25 mouse cellular contexts compared by ENCODE assay signal in genomic region chr13:80544951-80545350, GRCm38 (mm10).
DNase-seq lines count a peak whose midpoint lies in the region; ATAC-seq and TF ChIP-seq lines count a peak whose summit lies in the region.
"Had no signal": no experiment of that assay in that cellular context is flagged by ENCODE, and none has a peak within 500 bp of the region (broad histone marks: within the 10 kb centered on the region; RNA-seq: fewer than 3 reads in every experiment).

No protein-coding gene starts in this region.

- no peak for TF ChIP-seq CTCF in stomach, postnatal 0 days (IDR thresholded peaks at IDR 0.05; ENCODE audit: low read depth)

- no peak for ATAC-seq in heart, embryonic 13.5 days (ENCODE audit: extremely low read depth, insufficient number of reproducible peaks, low FRiP score, low TSS enrichment)
- no peak for ATAC-seq in heart, embryonic 11.5 days (replicated peaks; ENCODE audit: insufficient number of reproducible peaks, low FRiP score, low TSS enrichment)
- peak; percentile 50; the same call in 1 of the 2 replicates for ATAC-seq in intestine, embryonic 16.5 days
- ATAC-seq in intestine, embryonic 15.5 days, result no peak
- ATAC-seq in stomach, postnatal 0 days (ENCODE audit: low FRiP score, low TSS enrichment), result 0 out of 2 replicates have a peak, but pooled peaks have one; percentile 38
- ATAC-seq: forebrain, embryonic 14.5 days; forebrain, postnatal 0 days; Patski had no signal

- no peak overlapping the region for H3K4me3 ChIP-seq in heart, embryonic 13.5 days
- H3K4me3 ChIP-seq in heart, embryonic 11.5 days (ENCODE audit: low read depth, low read length), result no peak overlapping the region
- no peak overlapping the region for H3K4me3 ChIP-seq in intestine, embryonic 16.5 days (ENCODE audit: low read length)
- no peak overlapping the region for H3K4me3 ChIP-seq in intestine, embryonic 15.5 days (replicated peaks)
- no peak overlapping the region for H3K4me3 ChIP-seq in stomach, postnatal 0 days (ENCODE audit: low read depth, low read length)
- H3K4me3 ChIP-seq: embryonic facial prominence, embryonic 12.5 days; embryonic facial prominence, embryonic 15.5 days; gastrocnemius, adult 2 months; hindbrain, embryonic 12.5 days; hindbrain, embryonic 15.5 days had no signal

- H3K4me1 ChIP-seq in heart, embryonic 13.5 days, result no peaks in the 10 kb centered on the region
- H3K4me1 ChIP-seq in heart, embryonic 11.5 days (ENCODE audit: control insufficient read depth, insufficient read depth, low read length), result no peaks in the 10 kb centered on the region
- no peaks in the 10 kb centered on the region for H3K4me1 ChIP-seq in intestine, embryonic 16.5 days (ENCODE audit: control insufficient read depth, insufficient read depth, low read length)
- H3K4me1 ChIP-seq in intestine, embryonic 15.5 days (replicated peaks), result no peaks in the 10 kb centered on the region
- H3K4me1 ChIP-seq in stomach, postnatal 0 days (replicated peaks; ENCODE audit: control insufficient read depth, insufficient read depth), result no peaks in the 10 kb centered on the region
- H3K4me1 ChIP-seq: embryonic facial prominence, embryonic 12.5 days; embryonic facial prominence, embryonic 15.5 days; hindbrain, embryonic 12.5 days; hindbrain, embryonic 15.5 days had no signal

- TF ChIP-seq EP300 in stomach, postnatal 0 days (optimal IDR thresholded peaks at IDR 0.05), result no peak

- H3K4me2 ChIP-seq in heart, embryonic 13.5 days, result no peak overlapping the region
- H3K4me2 ChIP-seq in heart, embryonic 11.5 days, result no peak overlapping the region
- H3K4me2 ChIP-seq in intestine, embryonic 16.5 days (ENCODE audit: low read depth, low read length), result no peak overlapping the region
- H3K4me2 ChIP-seq in intestine, embryonic 15.5 days (replicated peaks), result no peak overlapping the region
- no peak overlapping the region for H3K4me2 ChIP-seq in stomach, postnatal 0 days (replicated peaks; ENCODE audit: low read depth)
- H3K4me2 ChIP-seq: embryonic facial prominence, embryonic 12.5 days; embryonic facial prominence, embryonic 15.5 days; hindbrain, embryonic 12.5 days; hindbrain, embryonic 15.5 days had no signal

- H3K36me3 ChIP-seq in heart, embryonic 13.5 days, result no peaks in the 10 kb centered on the region
- no peaks in the 10 kb centered on the region for H3K36me3 ChIP-seq in heart, embryonic 11.5 days (ENCODE audit: control insufficient read depth, insufficient read depth, low read length)
- H3K36me3 ChIP-seq in intestine, embryonic 16.5 days (ENCODE audit: control insufficient read depth, insufficient read depth, low read length), result no peaks in the 10 kb centered on the region
- H3K36me3 ChIP-seq in intestine, embryonic 15.5 days, result no peaks in the 10 kb centered on the region
- no peaks in the 10 kb centered on the region for H3K36me3 ChIP-seq in stomach, postnatal 0 days (ENCODE audit: control insufficient read depth, insufficient read depth, low read length)
- H3K36me3 ChIP-seq: embryonic facial prominence, embryonic 12.5 days; embryonic facial prominence, embryonic 15.5 days; G1E; hindbrain, embryonic 12.5 days; hindbrain, embryonic 15.5 days had no signal

- 35% methylated on average over 1 of the region's 1 CpGs for WGBS in heart, embryonic 13.5 days
- WGBS in heart, embryonic 11.5 days (ENCODE audit: insufficient replicate concordance), result 38% methylated on average over 1 of the region's 1 CpGs
- 44% methylated on average over 1 of the region's 1 CpGs for WGBS in intestine, embryonic 16.5 days
- 26% methylated on average over 1 of the region's 1 CpGs for WGBS in intestine, embryonic 15.5 days
- WGBS in stomach, postnatal 0 days, result 33% methylated on average over 1 of the region's 1 CpGs

- H3K27me3 ChIP-seq in heart, embryonic 13.5 days (replicated peaks), result no peaks in the 10 kb centered on the region
- H3K27me3 ChIP-seq in heart, embryonic 11.5 days (ENCODE audit: control insufficient read depth, insufficient read depth, low read length), result no peaks in the 10 kb centered on the region
- no peaks in the 10 kb centered on the region for H3K27me3 ChIP-seq in intestine, embryonic 16.5 days (replicated peaks; ENCODE audit: control insufficient read depth, insufficient read depth, low read length)
- no peaks in the 10 kb centered on the region for H3K27me3 ChIP-seq in intestine, embryonic 15.5 days (replicated peaks)
- H3K27me3 ChIP-seq in stomach, postnatal 0 days (ENCODE audit: control insufficient read depth, insufficient read depth, low read length), result no peaks in the 10 kb centered on the region
- H3K27me3 ChIP-seq: CH12.LX; embryonic facial prominence, embryonic 12.5 days; embryonic facial prominence, embryonic 15.5 days; hindbrain, embryonic 12.5 days; hindbrain, embryonic 15.5 days; Patski had no signal

- H3K9ac ChIP-seq in heart, embryonic 13.5 days, result no peak overlapping the region
- no peak overlapping the region for H3K9ac ChIP-seq in heart, embryonic 11.5 days (ENCODE audit: low read depth, low read length)
- no peak overlapping the region for H3K9ac ChIP-seq in intestine, embryonic 16.5 days (ENCODE audit: low read depth, low read length)
- no peak overlapping the region for H3K9ac ChIP-seq in intestine, embryonic 15.5 days
- H3K9ac ChIP-seq in stomach, postnatal 0 days (ENCODE audit: low read length), result no peak overlapping the region
- H3K9ac ChIP-seq: embryonic facial prominence, embryonic 12.5 days; embryonic facial prominence, embryonic 15.5 days; forebrain, postnatal 0 days; hindbrain, embryonic 12.5 days; hindbrain, embryonic 15.5 days had no signal

- H3K27ac ChIP-seq in heart, embryonic 13.5 days (replicated peaks), result 0 out of 2 replicates have a peak overlapping the region, but pooled peaks have one; percentile 2
- no peak overlapping the region for H3K27ac ChIP-seq in heart, embryonic 11.5 days (ENCODE audit: low read depth, low read length)
- H3K27ac ChIP-seq in intestine, embryonic 16.5 days (ENCODE audit: low read length), result no peak overlapping the region
- H3K27ac ChIP-seq in intestine, embryonic 15.5 days, result no peak overlapping the region
- no peak overlapping the region for H3K27ac ChIP-seq in stomach, postnatal 0 days (replicated peaks)
- H3K27ac ChIP-seq: embryonic facial prominence, embryonic 12.5 days; embryonic facial prominence, embryonic 15.5 days; gastrocnemius, adult 2 months; hindbrain, embryonic 12.5 days; hindbrain, embryonic 15.5 days had no signal

- no peaks in the 10 kb centered on the region for H3K9me3 ChIP-seq in heart, embryonic 13.5 days
- H3K9me3 ChIP-seq in heart, embryonic 11.5 days (replicated peaks; ENCODE audit: control insufficient read depth, low read length), result no peaks in the 10 kb centered on the region
- no peaks in the 10 kb centered on the region for H3K9me3 ChIP-seq in intestine, embryonic 16.5 days (ENCODE audit: control insufficient read depth, low read length)
- H3K9me3 ChIP-seq in intestine, embryonic 15.5 days, result no peaks in the 10 kb centered on the region
- H3K9me3 ChIP-seq in stomach, postnatal 0 days (ENCODE audit: control insufficient read depth, low read length), result no peaks in the 10 kb centered on the region
- H3K9me3 ChIP-seq: embryonic facial prominence, embryonic 12.5 days; embryonic facial prominence, embryonic 15.5 days; G1E; hindbrain, embryonic 12.5 days; hindbrain, embryonic 15.5 days had no signal

- peak; percentile 11 for DNase-seq in 3T3-L1 (ENCODE audit: low read depth, low spot score)
- DNase-seq in stomach, postnatal 0 days (ENCODE audit: low spot score), result no peak
- DNase-seq in cerebellum, postnatal 36 days, result no peak
- DNase-seq: adrenal gland, postnatal 10 days; adrenal gland, postnatal 36 days; B cell, adult 2 months; cerebellum, adult 18-20 months; cerebellum, adult 9-10 months; cerebellum, postnatal 14 days; forebrain, postnatal 0 days; gastrocnemius, adult 2 months; gastrocnemius, postnatal 14 days; heart, adult 11 months had no signal

Comparison
In these comparisons a context has a peak if more than half of its experiments do, and no peak if none do; other contexts are left out.
1. ATAC-seq: peak in intestine, embryonic 16.5 days (single experiment) and stomach, postnatal 0 days (single experiment); none in heart, embryonic 13.5 days (single experiment), heart, embryonic 11.5 days (single experiment) and intestine, embryonic 15.5 days (single experiment).